Mouse (Mus musculus) gastrocnemius, postnatal 10 days (tissue): ENCODE results near the gene Utrn. TPM values are rescaled to one million over a fixed set of nuclear protein-coding genes. Genes with fewer than 3 reads are reported as not detected.

Source experiments
- DNase-seq: peaks from one replicate; pipeline ENCODE4 v3.0.0; 2021; ENCODE audit warnings: mixed read lengths
- total RNA-seq, 2 experiments: library from RNA; stranded (reverse); gene quantifications; 2 replicates each; pipeline ENCODE4 v1.2.3; 2021

The Utrn gene
- total RNA-seq, 2 experiments from 2014 or later = 60.0 to 71.8 TPM

GRCm38 (mm10) chr10:12836048-12836816 is 32.9 kb downstream of the Utrn start:
- DNase-seq = no peak

GRCm38 (mm10) chr10:12834215-12834614 is 35.0 kb downstream of the Utrn start:
- no peak for DNase-seq

- DNase-seq = no peak
Measured at GRCm38 (mm10) chr10:12832163-12832562, 37.0 kb downstream of the Utrn start.

GRCm38 (mm10) chr10:12827778-12828177 is 41.4 kb downstream of the Utrn start:
- DNase-seq = no peak

GRCm38 (mm10) chr10:12827306-12827705 is 41.9 kb downstream of the Utrn start:
- no peak for DNase-seq

DNA sequence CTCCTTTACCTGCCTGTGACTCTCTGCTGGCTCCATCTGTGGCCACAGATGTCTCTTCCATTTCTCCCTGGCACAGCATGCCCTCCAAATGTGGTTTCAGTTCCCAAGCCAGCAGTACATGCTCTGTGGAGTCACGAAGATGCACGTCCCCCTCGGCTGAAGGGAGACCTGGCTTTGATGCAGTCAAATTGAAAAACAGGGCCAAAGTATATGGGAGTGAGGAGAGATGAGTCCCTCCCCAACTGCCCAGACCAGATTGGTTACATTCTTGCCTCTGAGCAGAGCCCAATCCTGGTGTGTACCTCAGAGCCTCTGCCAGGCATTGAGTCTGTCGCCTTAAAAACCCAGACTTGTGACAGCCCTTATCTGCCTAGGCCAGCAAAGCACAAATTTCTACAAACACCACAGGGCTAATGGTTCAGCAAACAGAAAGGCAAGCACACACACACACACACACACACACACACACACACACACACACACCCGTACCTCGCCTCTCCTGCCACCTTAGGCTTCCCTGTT is 42.3 kb downstream of the Utrn start:
- DNase-seq = no peak

DNA sequence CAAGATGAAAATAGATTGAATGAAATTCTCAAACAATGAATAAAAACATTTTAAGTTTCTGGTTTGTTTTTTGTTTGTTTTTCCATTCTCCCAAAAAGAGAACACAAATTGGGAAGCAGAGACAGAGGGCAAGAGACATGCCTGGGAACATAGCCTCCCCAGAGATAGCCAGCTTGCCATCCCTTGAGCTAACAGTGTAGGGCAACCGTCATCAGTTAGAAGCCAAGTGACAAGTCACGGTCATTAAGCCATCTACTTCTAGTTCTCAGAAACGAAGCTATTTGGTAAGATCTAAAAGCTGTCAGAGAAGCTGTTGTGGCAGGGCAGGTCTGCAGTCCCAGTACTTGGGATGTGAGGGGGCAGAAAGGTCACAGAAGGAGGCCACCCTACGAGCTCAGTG is 44.8 kb downstream of the Utrn start:
- no peak for DNase-seq

DNA sequence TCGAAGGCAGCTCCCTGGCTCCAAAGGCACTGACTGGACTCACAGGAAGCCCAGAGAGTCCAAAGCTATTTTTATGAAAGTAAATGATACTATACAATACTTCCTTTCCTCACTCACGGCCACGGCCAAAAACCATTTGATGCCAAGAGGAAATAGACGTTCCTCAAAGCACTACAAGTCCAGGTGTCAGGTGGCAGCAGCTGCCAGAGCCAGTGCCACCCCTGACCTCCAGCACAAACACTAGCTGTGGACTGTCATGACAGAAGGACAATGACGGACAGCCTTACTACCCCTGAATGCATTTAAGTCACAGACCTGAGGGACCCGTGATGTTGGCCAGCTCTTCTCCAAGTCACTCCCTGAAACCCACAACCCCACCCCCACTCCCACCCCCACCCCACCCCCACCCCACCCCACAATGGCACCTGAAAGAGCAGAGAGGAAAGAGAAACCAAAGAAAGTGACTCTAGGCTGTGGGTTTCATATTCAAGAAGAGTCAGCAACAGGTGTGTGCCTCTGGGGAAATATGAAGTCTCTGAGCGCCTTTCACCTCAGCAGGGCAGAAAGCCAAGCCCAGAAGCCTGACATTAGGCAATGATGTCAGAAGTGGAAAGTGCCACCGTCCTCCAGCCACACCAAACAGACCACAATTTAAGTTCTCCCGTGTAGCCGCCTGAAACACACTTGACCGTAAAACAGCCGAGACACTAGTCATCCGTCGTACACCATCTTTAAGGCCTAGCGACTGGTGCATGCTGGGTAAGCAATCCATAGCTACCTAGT is 45.5 kb downstream of the Utrn start:
- DNase-seq = no peak

DNA sequence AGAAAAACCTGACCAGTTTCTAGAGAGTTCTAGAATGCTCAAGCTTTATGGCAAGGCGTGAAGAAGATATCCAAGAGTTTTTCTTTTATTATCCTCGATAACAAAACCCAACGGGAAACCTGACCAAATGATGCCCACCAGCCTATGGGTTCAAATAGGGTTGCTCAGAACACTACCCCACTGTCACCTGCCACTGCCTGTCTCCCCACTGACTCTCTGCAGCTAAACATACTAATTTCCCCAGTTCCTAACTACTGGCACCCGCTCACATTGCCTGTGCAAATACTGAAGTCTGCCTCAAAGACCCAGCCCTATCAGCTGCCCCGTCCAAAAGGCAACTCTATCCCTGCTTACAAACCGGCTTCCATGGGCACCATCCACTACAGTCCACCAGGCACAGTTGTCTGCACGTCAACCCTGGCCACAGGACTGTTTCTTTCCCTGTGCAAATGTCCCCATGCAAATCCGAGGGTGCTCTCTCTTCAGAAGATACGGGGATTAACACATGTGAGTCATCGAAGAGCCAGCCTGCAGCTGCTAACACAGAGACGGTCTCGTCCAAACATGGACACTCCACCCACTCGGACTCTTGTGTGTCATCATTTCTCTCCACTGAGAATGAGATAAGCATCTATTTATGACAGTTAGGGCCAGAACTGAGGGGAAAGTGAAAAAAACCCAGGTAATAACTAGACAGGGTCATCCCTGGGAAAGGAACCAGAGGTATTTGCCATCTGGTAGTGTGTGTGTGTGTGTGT is 48.0 kb downstream of the Utrn start:
- peak; percentile 30 for DNase-seq

DNA sequence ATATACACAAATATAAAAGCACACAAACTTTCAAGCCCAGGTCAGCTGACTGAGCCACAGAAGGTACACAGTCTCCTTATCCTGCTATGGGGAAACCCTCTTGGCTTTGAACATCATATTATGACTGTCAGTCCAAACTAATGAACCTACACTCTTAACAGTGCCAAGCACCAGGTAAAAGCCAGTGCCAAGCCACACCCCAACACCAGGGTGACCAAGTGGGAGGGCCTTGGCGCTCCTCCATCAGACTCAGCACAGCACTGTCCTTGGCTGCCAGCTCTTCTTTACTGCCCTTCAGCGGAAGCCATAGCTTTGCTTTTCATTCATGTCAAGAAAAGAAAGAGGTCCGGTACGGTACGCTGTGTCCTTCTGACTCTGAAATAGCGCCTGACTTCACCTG is 51.8 kb downstream of the Utrn start:
- DNase-seq = no peak

GRCm38 (mm10) chr10:12816530-12816929 is 52.6 kb downstream of the Utrn start:
- no peak for DNase-seq

DNA sequence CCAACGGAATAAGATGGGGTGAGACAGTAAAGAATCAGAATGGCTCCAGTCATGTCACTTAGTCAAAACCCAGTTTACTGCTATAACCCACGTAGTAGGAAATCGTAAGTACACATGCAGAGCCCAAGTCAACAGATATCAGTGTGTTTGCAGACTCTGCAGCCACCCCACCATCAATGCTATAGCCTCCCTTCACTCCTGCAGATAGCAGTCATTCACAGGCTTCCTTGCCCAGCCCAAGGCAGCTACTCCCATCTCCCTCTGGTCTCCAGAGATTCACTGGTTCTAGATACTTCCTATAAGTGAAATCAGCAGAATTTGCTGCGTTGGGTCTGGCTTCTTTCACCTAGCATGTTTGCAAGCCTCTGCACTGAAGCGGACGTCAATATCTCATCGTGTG is 54.8 kb downstream of the Utrn start:
- DNase-seq = no peak

GRCm38 (mm10) chr10:12813881-12814280 is 55.3 kb downstream of the Utrn start:
- DNase-seq = no peak

GRCm38 (mm10) chr10:12813211-12813811 is 55.9 kb downstream of the Utrn start:
- DNase-seq = no peak

GRCm38 (mm10) chr10:12812680-12813079 is 56.5 kb downstream of the Utrn start:
- DNase-seq = no peak

GRCm38 (mm10) chr10:12810816-12811215 is 58.3 kb downstream of the Utrn start:
- no peak for DNase-seq

- DNase-seq = no peak
Measured at GRCm38 (mm10) chr10:12809702-12810101, 59.5 kb downstream of the Utrn start.

DNA sequence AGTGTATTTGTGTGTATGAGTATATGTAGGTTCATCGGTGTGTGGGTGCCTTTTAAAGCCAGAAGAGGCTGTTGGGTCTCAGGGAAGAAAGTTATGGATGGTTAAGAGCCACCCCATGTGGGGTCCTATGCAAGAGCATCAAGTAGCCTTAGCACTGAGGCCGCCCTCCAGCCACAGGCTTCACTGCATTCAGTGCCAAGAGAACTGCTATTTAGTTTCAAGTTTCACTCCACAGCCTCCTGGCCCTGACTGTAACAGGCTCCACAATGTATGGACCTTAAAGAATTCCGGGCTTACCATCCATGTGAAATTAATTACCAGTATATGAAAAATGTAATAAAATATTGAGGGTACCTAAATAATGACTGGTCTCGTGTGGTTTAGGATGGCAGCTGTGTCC is 60.7 kb downstream of the Utrn start:
- no peak for DNase-seq

DNA sequence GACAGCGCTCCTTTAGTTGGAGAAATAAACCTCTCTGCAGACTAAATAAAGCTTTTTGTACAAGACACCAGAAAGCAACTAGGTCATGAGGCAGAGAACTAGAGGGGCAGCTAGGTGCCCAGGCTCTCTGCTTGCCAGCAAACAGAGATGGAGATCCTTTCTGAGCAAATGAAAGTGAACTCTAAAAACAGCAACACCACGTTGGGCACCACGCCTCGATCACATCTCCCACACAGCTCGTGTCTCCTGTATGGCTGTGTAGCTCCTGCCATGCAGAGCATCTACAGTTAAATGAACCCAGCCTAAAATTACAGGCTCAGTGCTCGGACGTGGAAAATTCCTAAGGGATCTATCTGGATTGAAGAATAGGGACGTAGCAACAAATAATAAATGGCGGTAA is 61.5 kb downstream of the Utrn start:
- DNase-seq = no peak

GRCm38 (mm10) chr10:12805826-12806225 is 63.3 kb downstream of the Utrn start:
- no peak for DNase-seq

DNA sequence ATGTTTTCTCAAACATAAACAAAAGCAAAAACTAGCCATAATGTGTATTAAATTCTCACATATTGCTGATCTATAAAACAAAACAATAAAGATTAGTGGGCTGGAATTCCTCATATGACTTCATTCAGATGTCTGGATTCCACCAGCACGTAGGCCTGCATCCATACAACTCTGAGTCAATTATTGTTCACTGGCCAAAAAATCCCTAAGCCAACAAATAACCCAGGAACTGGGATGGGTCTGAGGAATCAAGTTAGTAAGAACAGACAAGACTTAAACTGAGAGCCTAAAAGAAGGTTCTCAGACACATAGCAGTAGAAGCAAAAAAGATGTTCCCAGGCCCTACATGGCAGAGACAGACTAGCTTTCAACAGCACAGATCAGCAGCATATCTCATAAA is 65.2 kb downstream of the Utrn start:
- no peak for DNase-seq

DNA sequence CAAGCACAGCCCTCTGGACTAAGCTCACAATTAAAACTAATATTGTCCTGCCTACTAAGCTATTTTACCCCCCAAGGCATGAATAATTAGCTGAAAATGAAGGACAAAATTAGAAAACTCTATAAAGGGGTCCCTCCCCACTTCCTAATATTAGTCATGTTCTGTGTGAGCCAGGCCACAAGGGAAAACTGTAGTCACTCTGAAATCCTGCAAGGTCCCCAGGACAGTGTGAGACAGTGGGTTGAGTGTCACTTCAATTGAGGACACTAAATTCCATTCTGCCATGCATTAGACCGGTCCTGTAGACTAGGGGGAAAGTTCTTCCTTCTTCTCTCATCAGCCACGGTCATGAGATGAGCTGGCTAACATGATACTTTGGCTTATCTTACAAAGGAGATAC is 69.7 kb downstream of the Utrn start:
- DNase-seq = no peak
